Mouse (Mus musculus) liver, postnatal 0 days (tissue): ENCODE measurements at regions not wholly inside any gene's neighbourhood (a gene's known extent, or its start where the extent isn't known, plus 50 kb on each side); places are given as distances from the start of the nearest gene placed in this dataset.

Source experiments
- CTCF ChIP-seq: sonication (generic); IDR thresholded peaks from 2 replicates; pipeline ENCODE4 v1.5.1; 2016; ENCODE audit warnings: antibody characterized with exemption, low read depth
- EP300 ChIP-seq: IDR thresholded peaks from 2 replicates; pipeline ENCODE4 v1.6.1; 2016; ENCODE audit warnings: antibody characterized with exemption, low read depth, mild to moderate bottlenecking

GRCm38 (mm10) chr3:107826241-107826760 lies 50.7 kb upstream of the Eps8l3 start:
- TF ChIP-seq CTCF, result no peak
- TF ChIP-seq EP300, result no peak
